Mouse (Mus musculus): ENCODE data around the gene Vgll4. TPM values are rescaled to one million over a fixed set of nuclear protein-coding genes. Genes with fewer than 3 reads are reported as not detected.

The Vgll4 gene
- total RNA-seq, 2 experiments from 2014 or later = 11.7 to 19.0 TPM

GRCm38 (mm10) chr6:114847582-114848174, 122.1 kb downstream of the Vgll4 start:
- no peak for DNase-seq (ENCODE audit: low spot score)

DNA sequence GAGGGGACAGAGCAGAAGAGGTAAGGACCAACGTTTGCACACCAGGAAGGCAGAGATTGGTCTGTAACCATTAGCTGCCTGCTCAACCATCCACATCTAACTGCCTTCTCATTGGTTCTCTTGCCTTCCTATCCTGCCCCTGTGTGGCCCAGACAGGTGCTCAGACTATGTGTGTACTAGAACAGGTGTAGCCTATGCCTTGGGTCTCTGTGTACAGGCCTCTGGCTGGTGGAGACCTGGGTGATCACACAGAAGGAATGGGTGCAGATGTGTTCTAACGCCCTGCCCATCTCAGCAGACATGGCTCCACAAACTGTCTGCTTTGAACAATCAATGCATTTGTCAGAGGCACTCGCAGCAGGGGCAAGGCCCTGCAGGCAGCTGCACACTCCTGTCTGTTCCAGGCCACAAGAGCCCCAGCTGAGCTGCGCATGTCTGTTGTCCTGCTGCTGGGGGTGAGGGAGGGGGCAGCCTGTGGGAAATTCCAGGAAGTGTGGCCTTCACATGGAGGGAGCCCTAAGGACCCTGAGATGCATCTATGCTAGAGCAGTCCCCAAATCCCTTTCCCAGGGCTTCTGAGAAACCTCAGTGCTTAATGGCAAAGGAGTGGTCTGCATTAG, 123.5 kb downstream of the Vgll4 start:
- no peak for DNase-seq (ENCODE audit: low spot score)

DNA sequence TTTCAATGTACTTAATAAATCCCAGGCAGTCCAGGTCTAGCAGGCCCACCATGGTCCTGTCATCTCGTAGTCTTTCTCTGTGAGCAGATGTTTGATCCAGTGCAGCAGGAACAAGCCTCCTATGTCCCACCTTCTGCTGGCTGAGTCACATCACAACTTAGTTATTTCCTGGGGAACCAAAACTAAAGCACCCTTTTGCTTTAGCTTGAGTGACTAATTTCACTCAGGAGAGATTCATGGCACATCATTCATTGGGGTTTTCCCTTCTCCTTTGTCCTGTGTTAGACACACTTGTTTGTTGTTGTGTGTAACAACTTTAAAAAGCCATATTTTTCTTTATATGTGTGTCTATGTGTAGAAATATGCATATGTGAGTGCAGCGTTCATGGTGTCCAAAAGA, 126.9 kb downstream of the Vgll4 start:
- DNase-seq (ENCODE audit: low spot score) = no peak

GRCm38 (mm10) chr6:114842131-114842530, 127.7 kb downstream of the Vgll4 start:
- no peak for DNase-seq (ENCODE audit: low spot score)

DNA sequence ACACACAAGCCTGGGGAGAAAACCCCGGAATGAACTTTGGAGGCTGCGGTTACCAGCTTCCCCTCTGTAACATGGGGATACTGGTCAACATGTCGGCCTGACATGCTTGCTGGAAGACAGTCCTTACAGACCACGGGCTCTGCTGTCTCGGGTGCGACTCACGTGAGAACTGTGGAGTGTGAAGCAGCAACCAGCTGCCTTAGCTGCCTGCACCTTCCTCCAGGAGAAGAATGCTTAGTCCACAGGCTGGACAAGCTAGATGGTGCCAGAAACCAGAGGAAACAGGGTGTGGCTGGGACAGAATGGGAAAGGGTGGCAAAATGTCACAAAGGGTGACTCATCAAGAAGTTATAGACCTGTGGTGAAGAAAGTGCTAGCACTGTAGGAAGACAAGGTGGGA, 129.8 kb downstream of the Vgll4 start:
- peak; percentile 49 for DNase-seq (ENCODE audit: low spot score)

- DNase-seq (ENCODE audit: low spot score) = peak; percentile 61
Measured at GRCm38 (mm10) chr6:114838872-114839271, 130.9 kb downstream of the Vgll4 start.

DNA sequence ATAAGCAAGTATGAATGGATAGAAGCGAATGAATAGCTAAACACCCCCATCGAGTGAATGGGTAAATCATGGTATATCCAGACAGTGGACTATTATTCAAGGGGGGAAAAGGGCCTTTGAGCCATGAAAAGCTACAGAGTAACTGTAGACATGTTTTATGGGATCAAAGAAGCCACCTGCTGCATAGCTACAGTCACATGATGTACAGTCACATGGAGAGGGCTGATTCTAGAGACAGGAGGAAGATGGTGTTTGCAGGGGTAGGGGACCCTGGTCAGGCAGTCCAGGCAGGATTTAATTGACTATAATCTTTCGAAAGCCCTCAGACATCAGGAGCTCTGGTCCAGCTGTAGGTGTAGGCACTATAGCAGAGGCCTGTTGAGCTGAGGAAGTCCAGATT, 133.4 kb downstream of the Vgll4 start:
- DNase-seq (ENCODE audit: low spot score) = no peak

- DNase-seq (ENCODE audit: low spot score) = no peak
Measured at GRCm38 (mm10) chr6:114835752-114836151, 134.0 kb downstream of the Vgll4 start.

DNA sequence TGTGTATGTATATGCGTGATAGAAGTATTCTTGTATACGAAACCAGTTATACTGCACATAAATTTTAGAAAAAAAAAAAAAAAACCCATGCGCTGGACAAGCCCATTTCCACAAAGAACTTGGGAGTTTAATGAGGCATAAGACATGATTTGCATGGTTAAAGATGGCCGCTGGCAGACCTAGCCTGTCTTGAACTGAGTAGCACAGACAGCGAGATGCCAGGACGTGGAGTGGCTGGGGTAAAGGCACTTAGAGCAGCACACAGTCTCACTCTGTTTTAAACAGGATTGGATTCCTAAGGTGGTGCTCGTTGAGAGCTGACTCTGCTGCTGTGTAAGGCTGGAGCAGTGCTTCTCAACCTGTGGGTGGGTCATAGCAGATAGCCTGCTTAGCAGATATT, 134.4 kb downstream of the Vgll4 start:
- no peak for DNase-seq (ENCODE audit: low spot score)

- DNase-seq (ENCODE audit: low spot score) = no peak
Measured at GRCm38 (mm10) chr6:114833791-114834346, 135.9 kb downstream of the Vgll4 start.

DNA sequence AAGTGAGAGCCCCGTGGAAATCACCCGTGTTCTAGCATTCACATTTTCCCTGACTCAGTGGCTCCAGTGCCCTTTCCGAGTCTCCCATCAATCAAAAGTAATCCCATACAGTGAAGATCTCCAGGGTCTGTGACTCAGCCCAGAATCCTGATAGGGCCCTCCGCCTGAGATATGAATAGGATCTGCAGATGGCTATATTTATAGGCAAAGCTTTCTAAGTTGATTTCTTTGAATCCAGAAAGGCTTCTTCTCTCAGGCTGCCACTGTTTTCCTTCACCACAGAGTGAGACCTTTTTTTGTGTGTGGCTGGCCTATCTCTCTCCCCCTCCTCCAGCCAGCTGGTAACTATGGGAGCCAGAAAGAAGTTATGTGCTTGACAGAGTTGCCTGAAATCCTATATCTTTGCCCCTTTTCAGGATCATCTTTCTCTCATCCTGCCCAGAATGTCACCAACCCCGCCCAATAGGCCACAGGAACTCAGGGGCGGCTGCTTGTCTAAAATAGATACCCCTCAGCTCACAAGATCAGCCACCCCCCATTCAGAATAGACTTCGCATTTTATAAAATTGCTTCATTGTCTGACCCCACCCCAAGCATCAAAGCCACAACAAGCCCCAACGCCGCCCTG, 136.6 kb downstream of the Vgll4 start:
- peak; percentile 49 for DNase-seq (ENCODE audit: low spot score)

GRCm38 (mm10) chr6:114831807-114832206, 138.0 kb downstream of the Vgll4 start:
- DNase-seq (ENCODE audit: low spot score) = no peak

DNA sequence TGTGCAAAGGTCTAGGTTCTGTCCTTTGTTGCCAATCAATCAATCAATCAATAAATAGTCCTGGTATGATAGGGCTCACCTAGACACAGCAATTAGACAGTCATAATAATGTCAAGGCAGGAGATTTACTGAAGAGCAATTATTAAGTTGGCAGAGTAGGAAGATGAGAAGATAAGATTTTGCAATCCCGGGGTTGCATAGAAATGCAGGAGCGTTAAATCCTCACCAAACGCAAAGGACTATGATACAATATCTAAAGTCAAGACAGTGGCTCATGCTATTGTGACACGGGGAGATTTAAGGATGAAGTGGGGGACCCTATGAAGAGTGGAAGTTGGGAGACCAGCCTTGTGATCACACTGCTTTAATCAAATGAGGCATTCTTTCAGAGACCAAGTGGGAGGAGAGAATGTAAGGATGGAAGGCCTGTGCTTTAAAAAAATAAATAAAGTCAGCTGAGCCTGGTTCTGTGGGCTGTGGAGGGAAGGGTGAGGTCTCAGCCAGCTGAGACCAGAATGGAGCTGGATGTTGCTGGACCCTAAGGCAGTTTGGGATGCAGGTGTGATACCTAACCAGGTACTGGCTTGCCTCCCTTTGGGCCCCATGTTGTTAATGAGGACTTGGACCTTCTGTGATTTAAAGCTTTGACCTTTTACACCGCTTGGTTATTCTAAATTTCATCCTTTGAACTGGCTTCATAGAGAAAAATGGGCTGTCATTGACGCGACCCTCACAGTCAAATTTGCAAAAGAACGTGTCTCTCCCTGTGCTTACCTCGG, 139.9 kb downstream of the Vgll4 start:
- no peak for DNase-seq (ENCODE audit: low spot score)

GRCm38 (mm10) chr6:114826889-114827288, 142.9 kb downstream of the Vgll4 start:
- no peak for DNase-seq (ENCODE audit: low spot score)

- no peak for DNase-seq (ENCODE audit: low spot score)
Measured at GRCm38 (mm10) chr6:114821646-114822045, 148.1 kb downstream of the Vgll4 start.

DNA sequence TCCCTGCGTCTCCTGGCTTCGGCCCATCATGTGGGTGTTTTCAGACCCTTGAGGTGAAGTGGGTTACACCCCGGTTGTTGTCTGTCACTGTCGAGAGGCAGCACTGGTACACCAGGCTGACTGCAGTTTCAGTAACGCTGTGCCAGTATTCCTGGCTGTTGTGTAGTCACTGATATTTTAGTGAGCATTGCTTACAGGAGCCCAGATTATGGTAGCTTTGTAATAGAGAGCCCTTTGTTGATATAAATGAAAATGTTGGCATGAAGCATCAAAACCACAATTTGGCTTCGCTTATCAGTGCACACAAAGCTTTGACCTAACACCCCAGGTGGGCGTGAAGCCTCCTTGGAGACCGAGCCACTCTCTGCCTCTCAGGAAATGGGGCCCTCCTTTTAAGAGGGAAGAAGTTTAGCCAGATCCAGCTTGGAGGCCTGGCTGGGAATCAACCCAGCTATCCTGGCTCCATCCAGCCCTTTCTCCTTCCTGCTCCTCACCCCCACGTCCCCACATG, 149.8 kb downstream of the Vgll4 start:
- DNase-seq (ENCODE audit: low spot score) = no peak

GRCm38 (mm10) chr6:114818471-114818870, 151.3 kb downstream of the Vgll4 start:
- DNase-seq (ENCODE audit: low spot score) = no peak

DNA sequence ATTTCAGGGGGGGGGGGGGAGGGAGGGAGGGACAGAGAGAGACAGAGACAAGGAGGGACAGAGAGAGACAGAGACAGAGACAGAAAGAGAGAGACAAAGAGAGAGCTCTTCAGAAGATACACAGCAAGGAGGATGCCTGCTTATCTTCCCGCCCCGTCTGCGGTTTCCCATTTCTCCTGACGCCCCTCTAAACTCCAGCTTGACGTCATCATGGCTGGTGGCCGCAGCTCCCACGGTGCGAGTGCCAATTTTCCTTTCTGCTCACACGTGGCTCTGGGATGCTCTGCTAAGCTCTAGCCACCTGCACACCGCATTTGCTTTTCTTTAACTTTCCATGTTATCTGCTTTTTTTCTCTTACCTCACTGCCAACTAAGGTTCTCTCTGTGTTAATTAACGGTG, 151.8 kb downstream of the Vgll4 start:
- DNase-seq (ENCODE audit: low spot score) = no peak

DNA sequence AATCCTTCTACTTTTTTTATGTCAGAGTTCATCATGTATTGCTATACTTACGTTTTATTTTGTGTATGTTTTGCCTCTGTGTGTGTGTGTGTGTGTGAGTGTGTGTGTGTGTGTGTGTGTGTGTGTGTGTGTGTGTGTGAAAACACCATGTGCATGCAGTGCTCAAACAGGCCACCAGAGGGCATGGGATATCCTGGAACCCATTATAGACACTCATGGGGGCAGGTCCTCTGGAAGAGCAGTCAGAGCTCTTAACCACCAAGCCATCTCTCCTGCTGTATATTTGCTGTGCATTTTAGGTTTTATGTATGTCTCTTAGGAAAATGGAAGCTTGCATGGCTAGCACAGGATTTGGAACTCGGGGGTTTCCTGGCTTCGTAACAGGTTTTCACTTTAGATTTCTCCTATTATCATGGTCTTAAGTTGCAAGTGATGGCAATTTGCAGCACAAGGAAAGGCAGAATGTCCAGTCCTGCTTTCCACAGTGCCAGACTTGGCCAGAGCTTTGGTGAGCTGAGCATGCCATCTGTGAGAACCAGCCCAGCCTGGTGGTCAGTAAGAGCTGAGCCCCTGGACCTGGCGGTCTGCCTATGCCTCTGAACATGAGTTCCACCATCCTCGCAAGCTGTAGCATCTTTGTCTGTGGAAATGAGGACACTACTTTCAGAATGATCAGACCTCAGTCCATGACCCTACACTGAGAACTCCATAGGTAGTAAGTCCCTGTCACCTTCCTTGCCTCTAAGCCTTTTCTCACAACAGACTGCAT, 154.7 kb downstream of the Vgll4 start:
- DNase-seq (ENCODE audit: low spot score) = no peak

DNA sequence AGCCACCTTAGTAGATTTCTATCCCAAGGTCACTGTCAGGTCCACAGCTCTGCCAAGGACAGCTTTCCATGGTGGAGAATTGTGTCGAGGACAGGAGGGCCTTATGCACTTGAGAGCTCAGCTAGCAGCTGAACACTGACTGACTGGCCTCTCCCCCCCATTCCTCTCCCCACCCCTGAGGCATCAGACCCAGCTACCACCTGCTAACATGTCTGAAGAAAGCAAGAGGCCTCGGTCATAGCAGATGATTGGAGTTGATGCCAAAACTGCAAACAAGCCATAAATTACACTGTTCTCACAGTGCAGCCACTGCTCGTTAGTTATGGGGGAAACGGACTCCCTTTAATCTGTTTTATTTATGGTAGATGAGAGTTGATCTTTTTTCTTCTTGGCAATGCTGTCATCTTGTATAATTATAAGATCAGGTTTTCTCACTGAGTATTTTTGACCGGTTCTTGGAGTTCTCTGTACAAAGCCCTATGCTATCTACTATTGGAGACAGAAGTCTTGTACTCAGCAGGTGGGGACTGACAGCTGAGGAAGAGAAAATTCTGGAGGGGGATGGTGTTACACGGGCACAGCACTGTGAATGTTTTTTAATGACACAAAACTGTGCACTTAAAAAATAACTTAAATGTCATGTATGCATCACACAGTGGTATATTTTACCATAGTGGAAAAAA, 155.5 kb downstream of the Vgll4 start:
- peak; percentile 47 for DNase-seq (ENCODE audit: low spot score)
